Comparison of ENCODE assay signal across 21 mouse cellular contexts in genomic region chr12:28803043-28803442, GRCm38 (mm10). TPM values are rescaled to one million over a fixed set of nuclear protein-coding genes. Genes with fewer than 3 reads are reported as not detected.
A peak's percentile ranks its signal among the peaks of the same experiment; 100 is the strongest.
DNase-seq lines count a peak whose midpoint lies in the region; ATAC-seq and TF ChIP-seq lines count a peak whose summit lies in the region.
"Had no signal": no experiment of that assay in that cellular context is flagged by ENCODE, and none has a peak within 500 bp of the region (broad histone marks: within the 10 kb centered on the region; RNA-seq: fewer than 3 reads in every experiment).

No protein-coding gene starts in this region.

- no peak overlapping the region for H3K9ac ChIP-seq in liver, postnatal 0 days (replicated peaks)
- H3K9ac ChIP-seq: embryonic facial prominence, embryonic 12.5 days; limb, embryonic 12.5 days; lung, embryonic 14.5 days; neural tube, embryonic 12.5 days had no signal

- peaks cover 84% of the 10 kb centered on the region for H3K4me1 ChIP-seq in megakaryocyte, embryonic 14.5 days
- peaks cover 38% of the 10 kb centered on the region for H3K4me1 ChIP-seq in liver, postnatal 0 days (ENCODE audit: insufficient read depth)
- H3K4me1 ChIP-seq in hindbrain, embryonic 10.5 days (replicated peaks), result peaks cover 50% of the 10 kb centered on the region

- no peak for TF ChIP-seq EP300 in liver, postnatal 0 days (IDR thresholded peaks at IDR 0.05; ENCODE audit: low read depth)

- H3K4me2 ChIP-seq in liver, postnatal 0 days (ENCODE audit: low read depth, low read length), result no peak overlapping the region
- H3K4me2 ChIP-seq: embryonic facial prominence, embryonic 12.5 days; limb, embryonic 12.5 days; lung, embryonic 14.5 days; midbrain, embryonic 11.5 days; neural tube, embryonic 12.5 days had no signal

- no peaks in the 10 kb centered on the region for H3K27me3 ChIP-seq in megakaryocyte, embryonic 14.5 days (replicated peaks)
- H3K27me3 ChIP-seq in liver, postnatal 0 days (ENCODE audit: insufficient read depth, low read length), result no peaks in the 10 kb centered on the region
- no peaks in the 10 kb centered on the region for H3K27me3 ChIP-seq in hindbrain, embryonic 10.5 days (ENCODE audit: insufficient read depth, poor library complexity, severe bottlenecking)
- H3K27me3 ChIP-seq: embryonic facial prominence, embryonic 12.5 days; limb, embryonic 12.5 days; neural tube, embryonic 12.5 days; Patski had no signal

- no peak for TF ChIP-seq CTCF in liver, postnatal 0 days (IDR thresholded peaks at IDR 0.05; ENCODE audit: low read depth)

- no peak for ATAC-seq in megakaryocyte, adult 5-6 weeks (ENCODE audit: poor library complexity, severe bottlenecking)
- ATAC-seq in liver, postnatal 0 days, result peak; percentile 18; the same call in 1 of the 2 replicates
- ATAC-seq in granulocyte monocyte progenitor cell, adult 5-6 weeks (replicated peaks; ENCODE audit: poor library complexity, severe bottlenecking), result no peak
- ATAC-seq: hindbrain, postnatal 0 days; Patski had no signal

- H3K36me3 ChIP-seq in megakaryocyte, embryonic 14.5 days (replicated peaks; ENCODE audit: low read length), result peaks cover 36% of the 10 kb centered on the region
- no peaks in the 10 kb centered on the region for H3K36me3 ChIP-seq in liver, postnatal 0 days (replicated peaks; ENCODE audit: insufficient read depth, low read length)
- peaks cover 5% of the 10 kb centered on the region; the same call in 1 of the 2 replicates for H3K36me3 ChIP-seq in hindbrain, embryonic 10.5 days
- H3K36me3 ChIP-seq: embryonic facial prominence, embryonic 12.5 days; limb, embryonic 12.5 days; neural tube, embryonic 12.5 days had no signal

- no peaks in the 10 kb centered on the region; the same call in 1 of the 2 replicates for H3K9me3 ChIP-seq in megakaryocyte, embryonic 14.5 days
- H3K9me3 ChIP-seq in liver, postnatal 0 days (ENCODE audit: low read length), result no peaks in the 10 kb centered on the region
- H3K9me3 ChIP-seq in hindbrain, embryonic 10.5 days, result peaks cover 3% of the 10 kb centered on the region
- H3K9me3 ChIP-seq: embryonic facial prominence, embryonic 12.5 days; neural tube, embryonic 12.5 days had no signal

- peak overlapping the region; percentile 0 for H3K4me3 ChIP-seq in megakaryocyte, embryonic 14.5 days (replicated peaks)
- no peak overlapping the region for H3K4me3 ChIP-seq in liver, postnatal 0 days (ENCODE audit: low read depth, low read length)
- no peak overlapping the region for H3K4me3 ChIP-seq in hindbrain, embryonic 10.5 days
- H3K4me3 ChIP-seq: embryonic facial prominence, embryonic 12.5 days; limb, embryonic 12.5 days; neural tube, embryonic 12.5 days had no signal

- H3K27ac ChIP-seq in liver, postnatal 0 days (ENCODE audit: low read depth), result 0 out of 2 replicates have a peak overlapping the region, but pooled peaks have one; percentile 29
- no peak overlapping the region for H3K27ac ChIP-seq in hindbrain, embryonic 10.5 days
- H3K27ac ChIP-seq: embryonic facial prominence, embryonic 12.5 days; hindbrain, postnatal 0 days; limb, embryonic 12.5 days; neural tube, embryonic 12.5 days had no signal

- DNase-seq in c-Kit-positive CD71-positive TER-119-positive erythroid progenitor cells, embryonic 14.5 days (ENCODE audit: low spot score), result peak; percentile 48
- DNase-seq in liver, result peak; percentile 53
- DNase-seq in liver, postnatal 0 days, result no peak
- DNase-seq in layer of hippocampus, adult 11-12 months (ENCODE audit: low spot score), result no peak
- no peak for DNase-seq in hindbrain, embryonic 10.5 days (ENCODE audit: low spot score)
- DNase-seq: adrenal gland, adult 8-10 months; cerebellum, adult 9-11 months; kidney, adult 2 months; kidney, postnatal 25 days; layer of hippocampus, adult 9-11 months; lung, embryonic 14.5 days; lung, postnatal 36 days had no signal

RNA-seq across cellular contexts. Expression of gene Eipr1, which starts 51.4 kb away (rescaled TPM):
- 33.6 and 41.1 TPM in 2 replicates for polyA plus RNA-seq in megakaryocyte, embryonic 14.5 days (2012; ENCODE audit: insufficient read depth, low replicate concordance)
- 21.2 and 22.7 TPM in 2 replicates for total RNA-seq in megakaryocyte, adult 5-6 weeks (2015)
- 26.9 and 33.8 TPM in 2 replicates for total RNA-seq in megakaryocyte, adult 5-6 weeks (2017)
- polyA plus RNA-seq in liver, postnatal 0 days (2015; fragmentation: Nextera tagmentation; extraction: Ambion mirVana), result 15.5 and 16.7 TPM in 2 replicates
- total RNA-seq in granulocyte monocyte progenitor cell, adult 5-6 weeks (2014; fragmentation: Nextera tagmentation), result 23.6 and 31.2 TPM in 2 replicates
- 24.4 and 25.5 TPM in 2 replicates for total RNA-seq in granulocyte monocyte progenitor cell, adult 5-6 weeks (2017)
- 44.2 and 55.2 TPM in 2 replicates for polyA plus RNA-seq in hindbrain, embryonic 10.5 days (2016; fragmentation: Nextera tagmentation; extraction: Ambion mirVana)

RNA-seq across cellular contexts. Expression of gene Trappc12, which starts 52.8 kb away (rescaled TPM):
- polyA plus RNA-seq in megakaryocyte, embryonic 14.5 days (2012; ENCODE audit: insufficient read depth, low replicate concordance), result 4.9 and 7.8 TPM in 2 replicates
- total RNA-seq in megakaryocyte, adult 5-6 weeks (2015), result 25.9 and 29.7 TPM in 2 replicates
- total RNA-seq in megakaryocyte, adult 5-6 weeks (2017), result 34.3 and 40.3 TPM in 2 replicates
- polyA plus RNA-seq in liver, postnatal 0 days (2015; fragmentation: Nextera tagmentation; extraction: Ambion mirVana), result 10.6 and 11.2 TPM in 2 replicates
- 40.9 and 41.2 TPM in 2 replicates for total RNA-seq in granulocyte monocyte progenitor cell, adult 5-6 weeks (2014; fragmentation: Nextera tagmentation)
- total RNA-seq in granulocyte monocyte progenitor cell, adult 5-6 weeks (2017), result 40.5 and 46.5 TPM in 2 replicates
- polyA plus RNA-seq in hindbrain, embryonic 10.5 days (2016; fragmentation: Nextera tagmentation; extraction: Ambion mirVana), result 35.3 and 38.1 TPM in 2 replicates

Comparison
In these comparisons a context has a peak if more than half of its experiments do, and no peak if none do; other contexts are left out.
1. DNase-seq: peak in c-Kit-positive CD71-positive TER-119-positive erythroid progenitor cells, embryonic 14.5 days (single experiment) and liver (single experiment); none in liver, postnatal 0 days (single experiment), layer of hippocampus, adult 11-12 months (single experiment) and hindbrain, embryonic 10.5 days (single experiment).